Mouse (Mus musculus): ENCODE measurements around the gene Phf21a. TPM values are rescaled to one million over a fixed set of nuclear protein-coding genes. Genes with fewer than 3 reads are reported as not detected.
A peak's percentile ranks its signal among the peaks of the same experiment; 100 is the strongest.

Gene Phf21a
- polyA plus RNA-seq, 1 experiment: 49.2 TPM

GRCm38 (mm10) chr2:92183613-92184076 lies 90.7 kb downstream of the Phf21a start:
- DNase-seq (ENCODE audit: low read depth in 1 of 2, low spot score in 2 of 2): peak; percentile 78 to 90
- WGBS: under 1% methylated on average over 21 of the region's 40 CpGs
- TF ChIP-seq POLR2A (IDR thresholded peaks at IDR 0.05; ENCODE audit: low read depth, low read length) (peak; percentile 91), CTCF (IDR thresholded peaks at IDR 0.05; ENCODE audit: extremely low read depth, insufficient read depth, insufficient read length, insufficient replicate concordance) (no peak)

GRCm38 (mm10) chr2:92184077-92184921 lies 91.4 kb downstream of the Phf21a start:
- no peaks in the 10 kb centered on the region for H3K36me3 ChIP-seq (ENCODE audit: control insufficient read depth, insufficient read depth, low read length)
- DNase-seq (ENCODE audit: low read depth in 1 of 2, low spot score in 2 of 2): peak in 1 of 2 experiments; percentile 22

More at GRCm38 (mm10) chr2:92183613-92184076, 90.7 kb downstream of the Phf21a start:
- peak overlapping the region; percentile 89 for H3K27ac ChIP-seq (ENCODE audit: insufficient read depth, low read length)
- no peaks in the 10 kb centered on the region for H3K27me3 ChIP-seq (ENCODE audit: control insufficient read depth, insufficient read depth, low read length)
- peaks cover 2% of the 10 kb centered on the region for H3K4me1 ChIP-seq (ENCODE audit: control insufficient read depth, insufficient read depth, insufficient read length)
- peak overlapping the region; percentile 75 for H3K4me3 ChIP-seq (ENCODE audit: extremely low read depth, insufficient read depth, insufficient read length)
- no peaks in the 10 kb centered on the region for H3K36me3 ChIP-seq (ENCODE audit: control insufficient read depth, insufficient read depth, low read length)

GRCm38 (mm10) chr2:92185062-92185765 lies 92.3 kb downstream of the Phf21a start:
- Histone ChIP-seq H3K27me3 (ENCODE audit: control insufficient read depth, insufficient read depth, low read length) (no peaks in the 10 kb centered on the region), H3K4me1 (ENCODE audit: control insufficient read depth, insufficient read depth, insufficient read length) (peaks cover 2% of the 10 kb centered on the region), H3K36me3 (ENCODE audit: control insufficient read depth, insufficient read depth, low read length) (no peaks in the 10 kb centered on the region), H3K27ac (ENCODE audit: insufficient read depth, low read length) (peak overlapping the region; percentile 92), H3K4me3 (ENCODE audit: extremely low read depth, insufficient read depth, insufficient read length) (peak overlapping the region; percentile 75)
- DNase-seq (ENCODE audit: low read depth in 1 of 2, low spot score in 2 of 2): peak in 1 of 2 experiments; percentile 35
- 1% methylated on average over 46 of the region's 47 CpGs for WGBS
- TF ChIP-seq CTCF (IDR thresholded peaks at IDR 0.05; ENCODE audit: extremely low read depth, insufficient read depth, insufficient read length, insufficient replicate concordance): no peak
- no peak for TF ChIP-seq POLR2A (IDR thresholded peaks at IDR 0.05; ENCODE audit: low read depth, low read length)

More at GRCm38 (mm10) chr2:92184077-92184921, 91.4 kb downstream of the Phf21a start:
- TF ChIP-seq POLR2A (IDR thresholded peaks at IDR 0.05; ENCODE audit: low read depth, low read length) (no peak), CTCF (IDR thresholded peaks at IDR 0.05; ENCODE audit: extremely low read depth, insufficient read depth, insufficient read length, insufficient replicate concordance) (no peak)
- 2% methylated on average over 19 of the region's 19 CpGs for WGBS
- Histone ChIP-seq H3K4me3 (ENCODE audit: extremely low read depth, insufficient read depth, insufficient read length) (peak overlapping the region; percentile 75), H3K27ac (ENCODE audit: insufficient read depth, low read length) (peak overlapping the region; percentile 89), H3K4me1 (ENCODE audit: control insufficient read depth, insufficient read depth, insufficient read length) (peaks cover 2% of the 10 kb centered on the region), H3K27me3 (ENCODE audit: control insufficient read depth, insufficient read depth, low read length) (no peaks in the 10 kb centered on the region)

- TF ChIP-seq POLR2A (IDR thresholded peaks at IDR 0.05; ENCODE audit: low read depth, low read length) (no peak), CTCF (IDR thresholded peaks at IDR 0.05; ENCODE audit: extremely low read depth, insufficient read depth, insufficient read length, insufficient replicate concordance) (no peak)
- no peak for DNase-seq (ENCODE audit: low read depth in 1 of 2, low spot score in 2 of 2)
- Histone ChIP-seq H3K27me3 (ENCODE audit: control insufficient read depth, insufficient read depth, low read length) (no peaks in the 10 kb centered on the region), H3K27ac (ENCODE audit: insufficient read depth, low read length) (peak overlapping the region; percentile 92), H3K4me3 (ENCODE audit: extremely low read depth, insufficient read depth, insufficient read length) (peak overlapping the region; percentile 75), H3K4me1 (ENCODE audit: control insufficient read depth, insufficient read depth, insufficient read length) (peaks cover 2% of the 10 kb centered on the region), H3K36me3 (ENCODE audit: control insufficient read depth, insufficient read depth, low read length) (no peaks in the 10 kb centered on the region)
- WGBS: 24% methylated on average over 11 of the region's 11 CpGs
These were observed 93.0 kb downstream of the Phf21a start for GRCm38 (mm10) chr2:92185766-92186450.

- WGBS: 78% methylated on average over 6 of the region's 6 CpGs
- no peak overlapping the region; the same call in 1 of the 2 replicates for H3K4me3 ChIP-seq (ENCODE audit: extremely low read depth, insufficient read depth, insufficient read length)
- peaks cover 2% of the 10 kb centered on the region; the same call in 1 of the 2 replicates for H3K36me3 ChIP-seq (ENCODE audit: control insufficient read depth, insufficient read depth, low read length)
- no peak overlapping the region for H3K27ac ChIP-seq (ENCODE audit: insufficient read depth, low read length)
- peaks cover 2% of the 10 kb centered on the region for H3K4me1 ChIP-seq (ENCODE audit: control insufficient read depth, insufficient read depth, insufficient read length)
- no peaks in the 10 kb centered on the region for H3K27me3 ChIP-seq (ENCODE audit: control insufficient read depth, insufficient read depth, low read length)
- TF ChIP-seq POLR2A (IDR thresholded peaks at IDR 0.05; ENCODE audit: low read depth, low read length) (no peak), CTCF (IDR thresholded peaks at IDR 0.05; ENCODE audit: extremely low read depth, insufficient read depth, insufficient read length, insufficient replicate concordance) (no peak)
- DNase-seq (ENCODE audit: low read depth in 1 of 2, low spot score in 2 of 2): no peak
These were observed 94.1 kb downstream of the Phf21a start for GRCm38 (mm10) chr2:92187061-92187460.

- Histone ChIP-seq H3K36me3 (ENCODE audit: control insufficient read depth, insufficient read depth, low read length) (peaks cover 2% of the 10 kb centered on the region; the same call in 1 of the 2 replicates), H3K4me3 (ENCODE audit: extremely low read depth, insufficient read depth, insufficient read length) (no peak overlapping the region), H3K27ac (ENCODE audit: insufficient read depth, low read length) (no peak overlapping the region), H3K4me1 (ENCODE audit: control insufficient read depth, insufficient read depth, insufficient read length) (peaks cover 2% of the 10 kb centered on the region), H3K27me3 (ENCODE audit: control insufficient read depth, insufficient read depth, low read length) (no peaks in the 10 kb centered on the region)
- no peak for DNase-seq (ENCODE audit: low read depth in 1 of 2, low spot score in 2 of 2)
- 40% methylated on average over 3 of the region's 3 CpGs for WGBS
- no peak for TF ChIP-seq CTCF (IDR thresholded peaks at IDR 0.05; ENCODE audit: extremely low read depth, insufficient read depth, insufficient read length, insufficient replicate concordance)
- no peak for TF ChIP-seq POLR2A (IDR thresholded peaks at IDR 0.05; ENCODE audit: low read depth, low read length)
These were observed 95.8 kb downstream of the Phf21a start for GRCm38 (mm10) chr2:92188744-92189143.

All from spleen, adult 2 months (tissue).